Mouse (Mus musculus): Measurements from ENCODE around the gene Fgf8. TPM values are rescaled to one million over a fixed set of nuclear protein-coding genes. Genes with fewer than 3 reads are reported as not detected.

The Fgf8 gene
- polyA plus RNA-seq, 1 experiment from 2014 or later = 35.3 TPM

DNA sequence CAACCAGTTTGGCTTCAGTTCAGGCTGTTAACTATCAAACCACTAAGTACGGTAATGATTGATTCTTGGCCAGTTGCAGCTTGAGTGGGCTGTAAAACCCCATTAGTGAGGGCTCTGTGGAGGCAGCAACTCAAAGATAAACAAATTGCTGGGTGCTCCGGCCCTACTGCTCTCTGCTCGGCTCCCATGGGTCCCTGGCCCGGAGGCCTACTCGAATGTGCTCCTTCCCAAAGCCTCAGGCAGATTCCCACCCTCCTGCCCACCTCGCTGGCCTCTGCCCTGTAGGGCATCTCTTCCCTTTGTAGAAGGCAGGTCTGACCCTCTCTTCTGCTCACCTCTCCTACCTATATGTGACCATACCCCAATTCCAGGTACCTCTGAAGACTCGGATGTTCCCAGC is 8.0 kb downstream of the Fgf8 start:
- no peaks in the 10 kb centered on the region for H3K36me3 ChIP-seq (replicated peaks)
- H3K9me3 ChIP-seq = no peaks in the 10 kb centered on the region; the same call in 1 of the 2 replicates
- H3K27ac ChIP-seq = no peak overlapping the region
- peaks cover 61% of the 10 kb centered on the region for H3K4me1 ChIP-seq
- H3K27me3 ChIP-seq (ENCODE audit: poor library complexity, severe bottlenecking) = peaks cover 100% of the 10 kb centered on the region
- no peak overlapping the region for H3K4me3 ChIP-seq
- DNase-seq (ENCODE audit: extremely low spot score, low spot score) = no peak
- WGBS = 44% methylated on average over 7 of the region's 7 CpGs

GRCm38 (mm10) chr19:45734191-45734590 is 8.5 kb downstream of the Fgf8 start:
- peaks cover 56% of the 10 kb centered on the region for H3K4me1 ChIP-seq
- no peak overlapping the region for H3K4me3 ChIP-seq
- H3K27me3 ChIP-seq (ENCODE audit: poor library complexity, severe bottlenecking) = peaks cover 97% of the 10 kb centered on the region
- H3K9me3 ChIP-seq = no peaks in the 10 kb centered on the region; the same call in 1 of the 2 replicates
- 70% methylated on average over 5 of the region's 5 CpGs for WGBS
- no peak overlapping the region for H3K27ac ChIP-seq
- no peaks in the 10 kb centered on the region for H3K36me3 ChIP-seq (replicated peaks)
- DNase-seq (ENCODE audit: extremely low spot score, low spot score) = no peak

DNA sequence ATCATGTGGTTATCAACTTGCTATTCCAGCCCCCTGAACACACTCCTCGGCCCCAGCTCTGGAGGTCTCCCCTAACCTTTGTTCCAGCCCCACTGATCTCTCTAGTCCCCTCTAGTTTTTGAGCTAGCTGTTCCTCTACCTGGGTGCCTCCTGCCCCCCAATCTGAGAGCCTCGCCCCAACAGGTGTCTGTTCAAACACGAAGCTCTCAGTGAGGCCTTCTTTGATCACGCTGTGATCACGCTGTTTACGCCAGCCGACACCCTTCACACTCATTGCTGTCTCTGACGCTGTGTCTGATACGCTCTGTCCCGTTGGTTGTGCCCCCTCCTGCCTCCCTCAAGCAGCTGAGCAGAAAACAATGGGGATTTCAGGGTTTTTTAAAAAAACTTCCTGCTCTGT is 9.2 kb downstream of the Fgf8 start:
- no peak overlapping the region for H3K4me3 ChIP-seq
- H3K36me3 ChIP-seq (replicated peaks) = no peaks in the 10 kb centered on the region
- H3K9me3 ChIP-seq = no peaks in the 10 kb centered on the region; the same call in 1 of the 2 replicates
- DNase-seq (ENCODE audit: extremely low spot score, low spot score) = no peak
- peaks cover 55% of the 10 kb centered on the region for H3K4me1 ChIP-seq
- 13% methylated on average over 10 of the region's 10 CpGs for WGBS
- no peak overlapping the region for H3K27ac ChIP-seq
- peaks cover 97% of the 10 kb centered on the region for H3K27me3 ChIP-seq (ENCODE audit: poor library complexity, severe bottlenecking)

DNA sequence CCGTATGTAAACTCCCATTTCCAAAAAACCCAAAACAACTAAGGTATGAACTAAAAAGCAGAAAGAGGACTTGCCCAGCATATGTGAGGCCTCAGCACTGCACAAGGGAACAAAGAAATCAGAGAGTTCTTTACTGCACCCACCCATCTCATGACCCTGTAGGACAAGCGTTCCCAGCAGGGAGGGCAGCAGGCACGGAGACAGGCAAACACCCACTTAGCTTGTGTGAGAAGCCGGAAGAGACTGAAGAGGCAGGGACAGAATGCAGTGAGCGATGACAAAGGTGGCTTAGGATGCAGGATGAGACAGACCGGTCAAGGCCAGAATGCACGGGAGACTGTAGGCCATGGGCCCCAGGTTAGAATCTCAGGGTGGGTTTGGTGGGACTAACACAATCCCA is 11.1 kb downstream of the Fgf8 start:
- WGBS = 85% methylated on average over 7 of the region's 7 CpGs
- no peaks in the 10 kb centered on the region for H3K36me3 ChIP-seq (replicated peaks)
- no peaks in the 10 kb centered on the region for H3K9me3 ChIP-seq
- H3K27ac ChIP-seq = no peak overlapping the region
- H3K4me3 ChIP-seq = no peak overlapping the region
- H3K4me1 ChIP-seq = peaks cover 40% of the 10 kb centered on the region
- no peak for DNase-seq (ENCODE audit: extremely low spot score, low spot score)
- peaks cover 94% of the 10 kb centered on the region for H3K27me3 ChIP-seq (ENCODE audit: poor library complexity, severe bottlenecking)

- WGBS = 77% methylated on average over 8 of the region's 8 CpGs
- peaks cover 93% of the 10 kb centered on the region for H3K27me3 ChIP-seq (ENCODE audit: poor library complexity, severe bottlenecking)
These were observed 12.7 kb downstream of the Fgf8 start for GRCm38 (mm10) chr19:45730042-45730441.

GRCm38 (mm10) chr19:45727231-45727630 is 15.5 kb downstream of the Fgf8 start:
- Histone ChIP-seq H3K4me3 (no peak overlapping the region), H3K9me3 (no peaks in the 10 kb centered on the region), H3K27me3 (ENCODE audit: poor library complexity, severe bottlenecking) (peaks cover 88% of the 10 kb centered on the region), H3K4me1 (peaks cover 12% of the 10 kb centered on the region), H3K27ac (no peak overlapping the region), H3K36me3 (replicated peaks) (no peaks in the 10 kb centered on the region)
- DNase-seq (ENCODE audit: extremely low spot score, low spot score) = no peak
- 79% methylated on average over 10 of the region's 10 CpGs for WGBS

More at GRCm38 (mm10) chr19:45730042-45730441, 12.7 kb downstream of the Fgf8 start:
- no peak for DNase-seq (ENCODE audit: extremely low spot score, low spot score)
- Histone ChIP-seq H3K4me3 (no peak overlapping the region), H3K9me3 (no peaks in the 10 kb centered on the region), H3K27ac (no peak overlapping the region), H3K36me3 (replicated peaks) (no peaks in the 10 kb centered on the region), H3K4me1 (peaks cover 35% of the 10 kb centered on the region)

GRCm38 (mm10) chr19:45725677-45726277 is 16.9 kb downstream of the Fgf8 start:
- peaks cover 88% of the 10 kb centered on the region for H3K27me3 ChIP-seq (ENCODE audit: poor library complexity, severe bottlenecking)
- 47% methylated on average over 14 of the region's 14 CpGs for WGBS
- no peak overlapping the region for H3K27ac ChIP-seq
- H3K4me1 ChIP-seq = peaks cover 12% of the 10 kb centered on the region
- DNase-seq (ENCODE audit: extremely low spot score, low spot score) = no peak
- no peaks in the 10 kb centered on the region for H3K9me3 ChIP-seq
- no peaks in the 10 kb centered on the region for H3K36me3 ChIP-seq (replicated peaks)
- no peak overlapping the region for H3K4me3 ChIP-seq

GRCm38 (mm10) chr19:45722188-45722587 is 20.5 kb downstream of the Fgf8 start:
- Histone ChIP-seq H3K9me3 (no peaks in the 10 kb centered on the region), H3K27me3 (ENCODE audit: poor library complexity, severe bottlenecking) (peaks cover 89% of the 10 kb centered on the region), H3K36me3 (replicated peaks) (no peaks in the 10 kb centered on the region), H3K27ac (no peak overlapping the region), H3K4me1 (peaks cover 27% of the 10 kb centered on the region), H3K4me3 (no peak overlapping the region)
- no peak for DNase-seq (ENCODE audit: extremely low spot score, low spot score)
- WGBS = 72% methylated on average over 5 of the region's 5 CpGs

- H3K27me3 ChIP-seq (ENCODE audit: poor library complexity, severe bottlenecking) = peaks cover 90% of the 10 kb centered on the region
- WGBS = 77% methylated on average over 3 of the region's 3 CpGs
- peak overlapping the region; percentile 31; the same call in 1 of the 2 replicates for H3K4me3 ChIP-seq
- H3K36me3 ChIP-seq (replicated peaks) = no peaks in the 10 kb centered on the region
- H3K4me1 ChIP-seq = peaks cover 38% of the 10 kb centered on the region
- no peak for DNase-seq (ENCODE audit: extremely low spot score, low spot score)
- H3K27ac ChIP-seq = no peak overlapping the region
- H3K9me3 ChIP-seq = no peaks in the 10 kb centered on the region
These were observed 24.4 kb downstream of the Fgf8 start for GRCm38 (mm10) chr19:45718286-45718685.

GRCm38 (mm10) chr19:45717493-45718220 is 25.1 kb downstream of the Fgf8 start:
- peaks cover 38% of the 10 kb centered on the region for H3K4me1 ChIP-seq
- peak overlapping the region; percentile 54 for H3K27ac ChIP-seq
- WGBS = 3% methylated on average over 16 of the region's 16 CpGs
- peaks cover 86% of the 10 kb centered on the region for H3K27me3 ChIP-seq (ENCODE audit: poor library complexity, severe bottlenecking)
- no peaks in the 10 kb centered on the region for H3K36me3 ChIP-seq (replicated peaks)
- no peaks in the 10 kb centered on the region for H3K9me3 ChIP-seq
- H3K4me3 ChIP-seq = peak overlapping the region; percentile 31
- peak; percentile 65 for DNase-seq (ENCODE audit: extremely low spot score, low spot score)

DNA sequence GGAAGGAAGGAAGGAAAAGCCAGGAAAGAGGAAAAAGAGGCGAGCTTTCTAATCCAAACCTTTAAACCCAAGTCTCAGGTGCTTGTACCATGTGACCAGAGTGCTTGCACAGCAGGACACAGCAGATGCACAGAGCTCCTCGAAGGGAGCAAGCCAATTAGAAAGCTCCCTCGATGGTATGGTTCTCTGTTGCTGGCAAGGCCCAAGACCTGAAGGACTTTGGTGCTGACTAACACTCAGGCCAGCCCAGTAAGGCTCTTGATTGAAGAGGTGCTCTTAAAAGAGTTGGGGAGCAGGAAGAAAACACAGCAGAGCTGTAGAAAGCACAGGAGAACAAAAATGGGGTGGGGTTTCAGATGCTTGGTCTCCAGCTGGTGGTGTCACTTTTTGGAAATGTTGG is 34.0 kb downstream of the Fgf8 start:
- WGBS = 72% methylated on average over 3 of the region's 3 CpGs
- no peak for DNase-seq (ENCODE audit: extremely low spot score, low spot score)
- Histone ChIP-seq H3K27me3 (ENCODE audit: poor library complexity, severe bottlenecking) (peaks cover 31% of the 10 kb centered on the region), H3K4me1 (peaks cover 6% of the 10 kb centered on the region), H3K36me3 (replicated peaks) (no peaks in the 10 kb centered on the region), H3K9me3 (peaks cover 6% of the 10 kb centered on the region; the same call in 1 of the 2 replicates), H3K27ac (no peak overlapping the region), H3K4me3 (no peak overlapping the region)

GRCm38 (mm10) chr19:45696281-45696600 is 46.5 kb downstream of the Fgf8 start:
- H3K9me3 ChIP-seq = 0 out of 2 replicates have a peak, but pooled peaks cover 3% of the 10 kb centered on the region
- WGBS = 68% methylated on average over 6 of the region's 6 CpGs
- no peak overlapping the region for H3K27ac ChIP-seq
- H3K4me3 ChIP-seq = no peak overlapping the region
- peaks cover 16% of the 10 kb centered on the region for H3K4me1 ChIP-seq
- H3K27me3 ChIP-seq (ENCODE audit: poor library complexity, severe bottlenecking) = peaks cover 32% of the 10 kb centered on the region
- no peaks in the 10 kb centered on the region for H3K36me3 ChIP-seq (replicated peaks)
- DNase-seq (ENCODE audit: extremely low spot score, low spot score) = no peak

- H3K27ac ChIP-seq = peak overlapping the region; percentile 63
- H3K9me3 ChIP-seq = 0 out of 2 replicates have a peak, but pooled peaks cover 3% of the 10 kb centered on the region
- peak overlapping the region; percentile 25 for H3K4me3 ChIP-seq
- H3K4me1 ChIP-seq = peaks cover 19% of the 10 kb centered on the region
- peaks cover 38% of the 10 kb centered on the region for H3K27me3 ChIP-seq (ENCODE audit: poor library complexity, severe bottlenecking)
- H3K36me3 ChIP-seq (replicated peaks) = no peaks in the 10 kb centered on the region
- no peak for DNase-seq (ENCODE audit: extremely low spot score, low spot score)
- 39% methylated on average over 25 of the region's 25 CpGs for WGBS
These were observed 47.0 kb downstream of the Fgf8 start for GRCm38 (mm10) chr19:45695496-45696280.
